Mouse (Mus musculus) heart, postnatal 0 days (tissue): Measurements from ENCODE around the gene Bcar3. TPM values are rescaled to one million over a fixed set of nuclear protein-coding genes. Genes with fewer than 3 reads are reported as not detected.

Experiments
- ATAC-seq: fragments of 200-750 bp; cut with Nextera tagmentation; 2 replicates; pipeline ENCODE4 v1.8.0; 2017; ENCODE audit warnings: low read depth, moderate number of reproducible peaks, moderate library complexity; ENCODE audit not compliant: insufficient read depth
- DNase-seq: peaks from one replicate; pipeline ENCODE4 v3.0.0-alpha.2; 2016; ENCODE audit warnings: low spot score
- H3K27ac ChIP-seq: fragments of 300-500 bp; sonication (generic); 2 replicates; pipeline ENCODE4 v1.5.1; 2014; ENCODE audit warnings: low read depth, mild to moderate bottlenecking
- H3K27me3 ChIP-seq: fragments of 300-500 bp; sonication (generic); 2 replicates; pipeline ENCODE4 v1.6.1; 2014; ENCODE audit warnings: low read length, mixed read lengths; ENCODE audit not compliant: control insufficient read depth, insufficient read depth
- H3K36me3 ChIP-seq: fragments of 300-500 bp; sonication (generic); replicated peaks from 2 replicates; pipeline ENCODE4 v1.6.1; 2014; ENCODE audit warnings: low read length, mixed read lengths; ENCODE audit not compliant: control insufficient read depth, insufficient read depth
- H3K4me1 ChIP-seq: fragments of 300-500 bp; sonication (generic); 2 replicates; pipeline ENCODE4 v1.6.1; 2014; ENCODE audit warnings: antibody characterized with exemption; ENCODE audit not compliant: control insufficient read depth, insufficient read depth
- H3K4me2 ChIP-seq: fragments of 300-500 bp; sonication (generic); 2 replicates; pipeline ENCODE4 v1.6.1; 2014; ENCODE audit warnings: low read depth, mild to moderate bottlenecking, low read length, moderate library complexity
- H3K4me3 ChIP-seq: fragments of 300-500 bp; sonication (generic); 2 replicates; pipeline ENCODE4 v1.5.1; 2014; ENCODE audit warnings: low read depth, low read length
- H3K9ac ChIP-seq: fragments of 300-500 bp; sonication (generic); replicated peaks from 2 replicates; pipeline ENCODE4 v1.6.1; 2014; ENCODE audit warnings: low read depth, low read length, mixed read lengths
- H3K9me3 ChIP-seq: fragments of 300-500 bp; sonication (generic); replicated peaks from 2 replicates; pipeline ENCODE4 v1.6.1; 2016; ENCODE audit warnings: low read length; ENCODE audit not compliant: control insufficient read depth
- CTCF ChIP-seq: IDR thresholded peaks from 2 replicates; pipeline ENCODE4 v1.5.1; 2016; ENCODE audit warnings: antibody characterized with exemption, control low read depth, low read depth
- EP300 ChIP-seq: IDR thresholded peaks from 2 replicates; pipeline ENCODE4 v1.6.1; 2016; ENCODE audit warnings: antibody characterized with exemption, low read depth
- WGBS: fragments of 180-500 bp; shearing (Covaris S2); extraction: QIAGEN DNeasy Blood & Tissue Kit; methylation state at CpG from one replicate; pipeline ENCODE4 v1.1.7; 2014; 5-methylcytosine and 5-hydroxymethylcytosine counted together
- polyA plus RNA-seq: library from polyadenylated mRNA; unstranded; fragments of >200 nt; fragmentation: Nextera tagmentation; extraction: Ambion mirVana; gene quantifications from 2 replicates; pipeline ENCODE4 v1.2.1, GENCODE M21; 2015
- total RNA-seq: library from RNA; depleted of rRNA; stranded (reverse); fragments of >200 nt; gene quantifications from 2 replicates; pipeline ENCODE4 v1.2.3, GENCODE M21; 2014; ENCODE audit warnings: low replicate concordance

Gene Bcar3
- total and polyA plus RNA-seq, 2 experiments from 2014 or later: 3.3 to 38.6 TPM

GRCm38 (mm10) chr3:122467977-122468376 is 174.0 kb downstream of the Bcar3 start:
- H3K4me2 ChIP-seq: no peak overlapping the region
- ATAC-seq (no peak), DNase-seq (peak; percentile 31)
- no peak overlapping the region for H3K27ac ChIP-seq
- no peak overlapping the region for H3K9ac ChIP-seq
- H3K4me3 ChIP-seq: no peak overlapping the region
- H3K27me3 ChIP-seq: peaks cover 59% of the 10 kb centered on the region
- TF ChIP-seq EP300 (no peak), CTCF (peak; percentile 56)
- no peaks in the 10 kb centered on the region for H3K36me3 ChIP-seq
- 0 out of 2 replicates have a peak, but pooled peaks cover 5% of the 10 kb centered on the region for H3K4me1 ChIP-seq
- H3K9me3 ChIP-seq: no peaks in the 10 kb centered on the region
- WGBS: 77% methylated on average over 2 of the region's 2 CpGs

DNA sequence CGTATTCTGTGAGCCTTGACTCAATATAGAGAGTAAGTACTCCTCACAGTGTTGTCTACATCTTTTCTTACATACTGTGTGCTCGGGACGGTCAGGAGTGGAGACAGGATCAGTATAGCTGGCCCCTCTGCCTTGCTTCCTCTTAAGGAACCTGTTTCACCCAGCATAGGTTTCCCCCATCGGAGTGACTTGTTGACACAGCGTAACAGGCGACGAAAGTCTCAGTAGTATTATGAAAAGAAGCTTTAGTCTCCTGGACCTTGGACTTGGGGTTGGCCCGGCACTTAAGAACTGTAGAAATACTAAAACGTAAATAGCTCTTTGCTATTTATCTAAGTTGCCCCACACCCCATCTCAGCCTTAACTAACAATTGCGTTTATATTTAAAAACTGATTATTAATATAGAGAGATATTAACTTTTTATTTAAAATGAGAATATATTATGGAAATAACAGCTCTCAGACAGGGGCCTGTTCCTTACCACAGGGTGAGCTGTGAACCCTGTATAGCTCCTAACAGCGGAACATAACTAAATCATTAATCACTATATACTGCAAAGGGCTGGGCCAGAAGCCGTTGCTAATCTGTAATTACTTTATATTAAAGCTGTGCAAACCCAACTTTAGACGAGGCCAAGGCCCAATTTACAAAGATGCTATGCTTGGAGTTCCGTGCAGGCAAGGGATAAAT is 176.5 kb downstream of the Bcar3 start:
- DNase-seq (no peak), ATAC-seq (no peak)
- TF ChIP-seq EP300: no peak
- no peak for TF ChIP-seq CTCF
- no peak overlapping the region for H3K27ac ChIP-seq
- H3K27me3 ChIP-seq: peaks cover 52% of the 10 kb centered on the region
- peaks cover 12% of the 10 kb centered on the region for H3K4me1 ChIP-seq
- H3K36me3 ChIP-seq: no peaks in the 10 kb centered on the region
- H3K4me2 ChIP-seq: no peak overlapping the region
- WGBS: 74% methylated on average over 14 of the region's 14 CpGs
- no peak overlapping the region for H3K4me3 ChIP-seq
- H3K9me3 ChIP-seq: no peaks in the 10 kb centered on the region
- H3K9ac ChIP-seq: no peak overlapping the region

GRCm38 (mm10) chr3:122471017-122471721 is 177.2 kb downstream of the Bcar3 start:
- no peaks in the 10 kb centered on the region for H3K36me3 ChIP-seq
- H3K27me3 ChIP-seq: peaks cover 52% of the 10 kb centered on the region
- no peak overlapping the region for H3K4me2 ChIP-seq
- no peak for TF ChIP-seq EP300
- peak; percentile 37; the same call in 1 of the 2 replicates for ATAC-seq
- WGBS: 44% methylated on average over 12 of the region's 12 CpGs
- no peak overlapping the region for H3K9ac ChIP-seq
- peaks cover 12% of the 10 kb centered on the region for H3K4me1 ChIP-seq
- H3K27ac ChIP-seq: no peak overlapping the region
- no peaks in the 10 kb centered on the region for H3K9me3 ChIP-seq
- peak; percentile 27 for DNase-seq
- no peak overlapping the region for H3K4me3 ChIP-seq

DNA sequence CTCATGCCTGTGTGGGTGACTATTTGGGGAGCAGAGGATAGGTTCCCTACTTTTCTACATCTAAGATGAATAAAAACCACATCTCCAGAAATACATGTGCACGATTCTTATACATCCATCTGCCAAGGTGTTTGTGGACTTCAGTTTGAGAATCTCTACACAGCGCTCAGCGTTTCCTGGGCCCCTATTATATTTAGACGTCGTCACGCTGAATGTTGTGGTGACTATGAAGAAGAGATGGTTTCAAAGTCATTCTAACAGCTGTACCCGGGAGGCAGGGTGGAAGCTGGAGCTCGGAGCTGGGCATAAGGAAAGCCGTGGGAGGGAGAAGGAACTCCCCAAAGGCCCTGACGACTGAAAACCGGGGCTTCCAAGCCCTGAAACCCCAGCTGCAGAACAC is 178.5 kb downstream of the Bcar3 start:
- Histone ChIP-seq H3K4me3 (no peak overlapping the region), H3K9me3 (no peaks in the 10 kb centered on the region), H3K27me3 (peaks cover 52% of the 10 kb centered on the region), H3K9ac (no peak overlapping the region), H3K4me2 (no peak overlapping the region), H3K27ac (no peak overlapping the region), H3K36me3 (no peaks in the 10 kb centered on the region), H3K4me1 (peaks cover 12% of the 10 kb centered on the region)
- no peak for DNase-seq
- ATAC-seq: no peak
- no peak for TF ChIP-seq EP300
- TF ChIP-seq CTCF: no peak
- WGBS: 72% methylated on average over 11 of the region's 11 CpGs

GRCm38 (mm10) chr3:122473523-122474034 is 179.6 kb downstream of the Bcar3 start:
- no peak overlapping the region for H3K4me3 ChIP-seq
- H3K9me3 ChIP-seq: no peaks in the 10 kb centered on the region
- H3K9ac ChIP-seq: no peak overlapping the region
- peak overlapping the region; percentile 60 for H3K27ac ChIP-seq
- ATAC-seq (peak; percentile 39), DNase-seq (peak; percentile 12)
- TF ChIP-seq EP300 (no peak), CTCF (no peak)
- WGBS: 51% methylated on average over 11 of the region's 11 CpGs
- peak overlapping the region; percentile 40 for H3K4me2 ChIP-seq
- H3K36me3 ChIP-seq: no peaks in the 10 kb centered on the region
- peaks cover 12% of the 10 kb centered on the region for H3K4me1 ChIP-seq
- H3K27me3 ChIP-seq: peaks cover 59% of the 10 kb centered on the region
